Mouse (Mus musculus) thymus, adult 2 months (tissue): ENCODE results near the gene Serpinb6a. TPM values are rescaled to one million over a fixed set of nuclear protein-coding genes. Genes with fewer than 3 reads are reported as not detected.

Experiments
- DNase-seq: peaks from one replicate; pipeline ENCODE4 v3.0.0; 2021
- H3K27ac ChIP-seq: fragments of 200-500 bp; 2 replicates; pipeline ENCODE4 v1.5.1; 2012; ENCODE audit warnings: low read length, control low read depth; ENCODE audit not compliant: control insufficient read depth, insufficient read depth
- H3K27me3 ChIP-seq: fragments of 200-500 bp; 2 replicates; pipeline ENCODE4 v1.6.1; 2012; ENCODE audit warnings: mild to moderate bottlenecking, low read length, moderate library complexity, mixed read lengths; ENCODE audit not compliant: control insufficient read depth, insufficient read depth
- H3K36me3 ChIP-seq: fragments of 200-500 bp; 2 replicates; pipeline ENCODE4 v1.6.1; 2012; ENCODE audit warnings: mild to moderate bottlenecking, low read length, moderate library complexity; ENCODE audit not compliant: control insufficient read depth, insufficient read depth
- H3K4me1 ChIP-seq: fragments of 200-500 bp; replicated peaks from 2 replicates; pipeline ENCODE4 v1.6.1; 2012; ENCODE audit warnings: low read length; ENCODE audit not compliant: control insufficient read depth, insufficient read depth
- H3K4me3 ChIP-seq: fragments of 200-500 bp; 2 replicates; pipeline ENCODE4 v1.5.1; 2012; ENCODE audit warnings: mild to moderate bottlenecking, low read length, control low read depth, moderate library complexity; ENCODE audit not compliant: control insufficient read depth, insufficient read depth
- CTCF ChIP-seq: fragments of 200-500 bp; IDR thresholded peaks from 2 replicates; pipeline ENCODE4 v1.5.1; 2012; ENCODE audit warnings: mild to moderate bottlenecking, control low read depth, low read length, moderate library complexity, borderline replicate concordance; ENCODE audit not compliant: control insufficient read depth, poor library complexity, insufficient read depth; ENCODE audit errors: extremely low read depth
- POLR2A ChIP-seq: fragments of 200-500 bp; IDR thresholded peaks from 2 replicates; pipeline ENCODE4 v1.6.1; 2012; ENCODE audit warnings: mild to moderate bottlenecking, low read length, control low read depth, moderate library complexity; ENCODE audit not compliant: control insufficient read depth, poor library complexity, insufficient read depth; ENCODE audit errors: extremely low read depth
- WGBS: fragments of 180-500 bp; shearing (Covaris S2); methylation state at CpG from one replicate; pipeline ENCODE4 v1.1.7; 2018; 5-methylcytosine and 5-hydroxymethylcytosine counted together
- polyA plus RNA-seq: library from polyadenylated mRNA; depleted of rRNA; stranded (reverse); fragments of >200 nt; gene quantifications from 2 replicates; pipeline ENCODE4 v1.2.3, GENCODE M21; 2012; rRNA removed

Gene Serpinb6a
- polyA plus RNA-seq, result 48.3 and 50.2 TPM in 2 replicates

GRCm38 (mm10) chr13:34002058-34003006 lies at the start of gene Serpinb6a, which contains the start of gene Ripk1:
Gene Serpinb6a, minus strand, starts transcription at chr13:34002794.
Gene Ripk1, plus strand, starts transcription at chr13:34002363.
- under 1% methylated on average over 92 of the region's 92 CpGs for WGBS

GRCm38 (mm10) chr13:34051692-34052091 lies 49.1 kb upstream of the Serpinb6a start:
- Histone ChIP-seq H3K36me3 (0 out of 2 replicates have a peak, but pooled peaks cover 4% of the 10 kb centered on the region), H3K27ac (no peak overlapping the region), H3K27me3 (no peaks in the 10 kb centered on the region; the same call in 1 of the 2 replicates), H3K4me1 (0 out of 2 replicates have a peak, but pooled peaks cover 3% of the 10 kb centered on the region), H3K4me3 (no peak overlapping the region)
- TF ChIP-seq POLR2A (no peak), CTCF (no peak)
- 95% methylated on average over 3 of the region's 3 CpGs for WGBS
- no peak for DNase-seq

More at GRCm38 (mm10) chr13:34002058-34003006, at the start of gene Serpinb6a, which contains the start of gene Ripk1:
- H3K36me3 ChIP-seq, result no peaks in the 10 kb centered on the region
- peak; percentile 96 for DNase-seq
- peak; percentile 62; the same call in 1 of the 2 replicates for TF ChIP-seq POLR2A
- peak; percentile 56; the same call in 1 of the 2 replicates for TF ChIP-seq CTCF
- H3K4me1 ChIP-seq, result 0 out of 2 replicates have a peak, but pooled peaks cover 3% of the 10 kb centered on the region
- no peaks in the 10 kb centered on the region for H3K27me3 ChIP-seq
- H3K4me3 ChIP-seq, result peak within 1 kb of the TSS; percentile 97
- H3K27ac ChIP-seq, result peak within 1 kb of the TSS; percentile 35

DNA sequence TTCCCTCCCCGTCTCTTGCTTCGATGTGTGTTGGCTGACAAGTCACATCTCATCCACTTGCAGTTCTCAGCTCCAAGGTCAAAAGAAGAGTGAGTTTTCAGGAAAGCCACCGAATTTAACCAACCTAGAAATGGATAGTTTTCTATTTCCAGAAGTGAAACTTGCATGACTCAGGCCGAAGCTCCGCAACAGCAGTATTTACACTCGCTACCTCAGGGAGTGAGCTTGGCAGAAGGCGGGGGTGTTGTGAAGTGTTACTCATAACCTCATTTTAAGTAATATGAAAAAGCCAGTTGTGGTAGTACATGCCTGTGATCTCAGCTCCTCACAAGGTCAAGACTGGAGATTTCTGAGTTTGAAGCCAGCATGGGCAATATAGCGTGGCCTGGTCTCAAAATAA lies 47.9 kb upstream of the Serpinb6a start:
- Histone ChIP-seq H3K4me1 (0 out of 2 replicates have a peak, but pooled peaks cover 5% of the 10 kb centered on the region), H3K27ac (no peak overlapping the region), H3K36me3 (0 out of 2 replicates have a peak, but pooled peaks cover 4% of the 10 kb centered on the region), H3K4me3 (no peak overlapping the region), H3K27me3 (no peaks in the 10 kb centered on the region; the same call in 1 of the 2 replicates)
- WGBS, result 92% methylated on average over 8 of the region's 8 CpGs
- DNase-seq, result no peak
- TF ChIP-seq POLR2A, result no peak
- TF ChIP-seq CTCF, result no peak

- no peak overlapping the region for H3K27ac ChIP-seq
- no peak for TF ChIP-seq POLR2A
- 97% methylated on average over 3 of the region's 3 CpGs for WGBS
- no peak for DNase-seq
- 0 out of 2 replicates have a peak, but pooled peaks cover 4% of the 10 kb centered on the region for H3K36me3 ChIP-seq
- H3K4me1 ChIP-seq, result 0 out of 2 replicates have a peak, but pooled peaks cover 3% of the 10 kb centered on the region
- no peak overlapping the region for H3K4me3 ChIP-seq
- H3K27me3 ChIP-seq, result no peaks in the 10 kb centered on the region; the same call in 1 of the 2 replicates
Observed at GRCm38 (mm10) chr13:34047526-34047925, 44.9 kb upstream of the Serpinb6a start.

DNA sequence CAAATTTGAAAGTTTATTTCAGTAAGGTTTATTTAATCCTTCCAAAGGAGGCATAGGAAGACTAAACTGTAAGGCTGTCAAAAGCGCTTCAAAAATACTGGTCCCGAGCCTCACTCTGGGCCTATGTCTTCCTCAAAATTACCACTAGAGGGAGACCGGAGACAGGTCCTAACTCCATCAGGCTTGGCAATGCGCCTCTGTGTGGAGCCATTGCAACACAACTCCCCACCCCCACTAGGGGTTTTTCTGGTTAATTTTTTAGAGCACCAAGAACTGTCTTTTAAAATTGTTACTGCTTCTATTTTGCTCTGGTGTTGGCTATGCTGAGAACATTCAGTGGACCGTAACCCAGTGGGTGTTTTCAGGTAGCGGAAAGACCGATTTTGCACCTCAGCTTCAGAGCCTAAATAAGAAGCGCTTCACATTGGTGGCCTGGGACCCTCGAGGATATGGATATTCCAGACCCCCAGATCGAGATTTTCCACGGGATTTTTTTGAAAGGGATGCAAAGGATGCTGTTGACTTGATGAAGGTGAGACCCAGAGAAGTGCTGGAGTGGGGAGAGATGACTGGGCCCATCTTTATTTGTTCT lies 43.9 kb upstream of the Serpinb6a start:
- no peak overlapping the region for H3K27ac ChIP-seq
- H3K36me3 ChIP-seq, result 0 out of 2 replicates have a peak, but pooled peaks cover 4% of the 10 kb centered on the region
- DNase-seq, result peak; percentile 74
- no peaks in the 10 kb centered on the region; the same call in 1 of the 2 replicates for H3K27me3 ChIP-seq
- TF ChIP-seq POLR2A (no peak), CTCF (peak; percentile 69; the same call in 1 of the 2 replicates)
- H3K4me1 ChIP-seq, result 0 out of 2 replicates have a peak, but pooled peaks cover 3% of the 10 kb centered on the region
- H3K4me3 ChIP-seq, result no peak overlapping the region
- 46% methylated on average over 11 of the region's 11 CpGs for WGBS

DNA sequence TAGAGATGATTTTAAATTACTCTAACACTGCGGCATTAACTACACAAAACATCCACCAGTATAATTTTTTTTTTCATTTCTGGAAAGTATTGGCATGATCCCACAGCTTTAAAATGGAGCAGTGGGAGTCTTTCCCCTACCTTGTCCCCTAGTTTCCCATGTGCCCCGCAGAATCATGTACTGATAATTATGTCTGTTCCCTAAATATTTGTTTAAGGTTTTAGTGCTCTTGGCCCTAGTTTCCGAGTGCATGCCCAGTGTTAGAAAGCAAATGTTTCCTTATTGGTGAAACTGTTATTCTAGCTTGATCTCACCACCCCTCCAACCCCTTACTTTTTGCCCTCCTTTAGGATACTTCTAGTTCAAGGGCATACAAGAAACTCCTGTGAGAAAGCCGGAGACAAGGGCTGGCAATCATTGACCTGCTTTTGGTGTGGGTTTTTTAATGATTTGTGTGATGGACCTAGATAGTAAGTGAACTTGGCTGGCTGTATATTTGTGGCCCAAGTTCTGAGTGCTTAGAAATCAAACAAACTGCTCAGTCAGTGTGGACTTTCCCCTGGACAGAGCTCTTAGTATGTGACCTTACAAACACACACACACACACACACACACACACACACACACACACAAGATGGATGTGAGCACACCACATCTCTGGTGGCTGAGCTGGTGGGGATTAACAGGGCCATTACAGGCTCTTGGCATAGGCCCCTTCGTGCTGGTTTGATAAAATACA lies 43.1 kb upstream of the Serpinb6a start:
- no peak overlapping the region for H3K27ac ChIP-seq
- no peak for DNase-seq
- no peaks in the 10 kb centered on the region; the same call in 1 of the 2 replicates for H3K27me3 ChIP-seq
- H3K4me3 ChIP-seq, result no peak overlapping the region
- TF ChIP-seq CTCF (no peak), POLR2A (no peak)
- WGBS, result 78% methylated on average over 5 of the region's 5 CpGs
- H3K36me3 ChIP-seq, result 0 out of 2 replicates have a peak, but pooled peaks cover 4% of the 10 kb centered on the region
- 0 out of 2 replicates have a peak, but pooled peaks cover 3% of the 10 kb centered on the region for H3K4me1 ChIP-seq
